Mouse (Mus musculus): ENCODE results near the gene Tmod2.

DNA sequence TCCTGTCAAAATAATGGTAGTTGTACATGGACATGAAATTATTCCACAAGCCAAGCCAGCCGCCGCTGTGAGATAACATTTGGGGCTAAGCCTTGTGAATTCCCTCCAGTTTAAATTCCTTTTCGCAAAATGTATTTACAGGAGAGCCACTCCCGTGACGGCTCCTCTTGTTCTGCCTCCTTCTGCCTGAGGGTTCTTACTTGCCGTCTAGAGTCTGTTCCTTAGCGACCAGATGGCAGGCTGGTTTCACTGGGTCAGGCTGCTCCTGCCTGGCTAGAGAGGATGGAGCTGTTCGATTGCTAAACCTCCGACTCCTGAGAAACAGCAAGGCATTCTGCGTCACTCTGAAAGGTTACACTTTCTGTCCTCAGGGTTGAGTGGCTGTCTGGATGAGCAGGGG, 21.0 kb upstream of the Tmod2 start:
- no peak for TF ChIP-seq CHD2 (IDR thresholded peaks at IDR 0.05; ENCODE audit: low read depth, low read length)
- no peak for TF ChIP-seq ZC3H11A (IDR thresholded peaks at IDR 0.05; ENCODE audit: borderline replicate concordance, low read depth, low read length)
- no peak for TF ChIP-seq HCFC1 (IDR thresholded peaks at IDR 0.05; ENCODE audit: borderline replicate concordance, insufficient read depth, low read length)
- TF ChIP-seq MAFK (IDR thresholded peaks at IDR 0.05; ENCODE audit: insufficient read depth, low read depth, low read length): no peak

Data from ES-E14 (cell line).